Mouse (Mus musculus): ENCODE data around the gene Rasl11a. TPM values are rescaled to one million over a fixed set of nuclear protein-coding genes. Genes with fewer than 3 reads are reported as not detected.
"Not testable (repeated sequence)": the region's sequence is repeated elsewhere in the genome, so short reads cannot be mapped to it uniquely, and the experiment has no call there.

The Rasl11a gene
- total RNA-seq, 2 experiments from 2014 or later: 4.3 to 5.0 TPM

- DNase-seq (ENCODE audit: low spot score in 2 of 2): no peak
Measured at GRCm38 (mm10) chr5:146883486-146884272, 38.8 kb downstream of the Rasl11a start.

GRCm38 (mm10) chr5:146891127-146891526 is 46.3 kb downstream of the Rasl11a start:
- no peak for DNase-seq (ENCODE audit: low spot score in 2 of 2)

GRCm38 (mm10) chr5:146892904-146893303 is 48.0 kb downstream of the Rasl11a start:
- DNase-seq (ENCODE audit: low spot score in 2 of 2): no peak

GRCm38 (mm10) chr5:146893478-146894182 is 48.8 kb downstream of the Rasl11a start:
- DNase-seq (ENCODE audit: low spot score in 2 of 2): no peak

- not testable (repeated sequence) for DNase-seq (ENCODE audit: low spot score in 2 of 2)
Measured at GRCm38 (mm10) chr5:146895667-146896066, 50.8 kb downstream of the Rasl11a start.

GRCm38 (mm10) chr5:146896973-146897372 is 52.1 kb downstream of the Rasl11a start:
- DNase-seq (ENCODE audit: low spot score in 2 of 2): no peak

Other genes with a start within 250 kb of the Rasl11a start
- gene Usp12, start 50.1 kb upstream of the Rasl11a start, total RNA-seq (2021): 10 to 100 TPM; 24.1 to 26.7 TPM
- 100 to 1,000 TPM; 307 to 331 TPM for gene Rpl21, start 12.2 kb upstream of the Rasl11a start, total RNA-seq (2021)
- gene Gtf3a, start 103.6 kb downstream of the Rasl11a start, total RNA-seq (2021): 10 to 100 TPM; 37.6 to 39.0 TPM
- gene Mtif3, start 118.7 kb downstream of the Rasl11a start, total RNA-seq (2021): 10 to 100 TPM; 20.6 to 21.0 TPM
- 1 to 10 TPM; 8.2 to 8.7 TPM for gene Lnx2, start 231.5 kb downstream of the Rasl11a start, total RNA-seq (2021)
- gene Polr1d, start 232.0 kb downstream of the Rasl11a start, total RNA-seq (2021): 100 to 1,000 TPM; 105 TPM